Mouse (Mus musculus): ENCODE measurements around the gene Cdh13. TPM values are rescaled to one million over a fixed set of nuclear protein-coding genes. Genes with fewer than 3 reads are reported as not detected.

The Cdh13 gene
- polyA plus RNA-seq, 1 experiment from 2014 or later, result 18.5 TPM

DNA sequence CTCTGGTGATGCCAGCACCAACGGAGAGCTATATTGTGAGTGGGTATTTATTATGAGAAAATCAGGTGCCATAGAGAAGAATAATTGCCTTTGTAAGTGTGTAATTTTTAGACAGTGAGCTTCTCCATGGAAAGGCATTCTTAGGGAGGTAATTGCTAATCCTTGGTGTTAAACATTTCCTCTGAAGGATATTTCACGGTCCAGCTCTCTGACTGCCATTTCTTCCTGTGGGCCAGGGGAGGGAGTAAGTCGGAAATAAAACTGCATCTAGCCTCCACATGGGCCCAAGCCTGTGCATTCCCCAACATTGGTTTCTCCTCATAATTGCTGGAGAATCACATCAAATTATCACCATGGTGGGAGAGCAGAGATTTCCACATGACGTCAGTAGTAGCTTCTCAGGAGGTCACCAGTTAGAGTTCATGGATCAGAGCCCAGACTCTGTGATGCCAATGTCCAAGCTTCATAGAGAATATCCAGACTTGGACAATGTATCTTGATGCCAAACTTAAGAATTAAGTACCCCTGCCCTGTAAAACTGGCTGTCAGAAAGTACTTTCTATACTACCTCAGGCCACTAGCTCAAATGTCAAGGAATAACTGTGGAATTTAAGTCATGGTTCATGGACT, 126.9 kb downstream of the Cdh13 start:
- no peaks in the 10 kb centered on the region for H3K36me3 ChIP-seq (ENCODE audit: control insufficient read depth, insufficient read depth, low read length)
- ATAC-seq (ENCODE audit: low FRiP score, low TSS enrichment) (no peak), DNase-seq (ENCODE audit: low spot score) (no peak)
- no peak overlapping the region for H3K9ac ChIP-seq (ENCODE audit: low read length)
- no peak overlapping the region for H3K4me2 ChIP-seq (replicated peaks; ENCODE audit: low read depth)
- 80% methylated on average over 4 of the region's 4 CpGs for WGBS
- TF ChIP-seq CTCF (IDR thresholded peaks at IDR 0.05; ENCODE audit: low read depth), result no peak
- no peak for TF ChIP-seq EP300 (optimal IDR thresholded peaks at IDR 0.05)
- no peak overlapping the region for H3K4me3 ChIP-seq (ENCODE audit: low read depth, low read length)
- no peak overlapping the region for H3K27ac ChIP-seq (replicated peaks)
- H3K9me3 ChIP-seq (ENCODE audit: control insufficient read depth, low read length), result no peaks in the 10 kb centered on the region
- no peaks in the 10 kb centered on the region for H3K4me1 ChIP-seq (replicated peaks; ENCODE audit: control insufficient read depth, insufficient read depth)
- H3K27me3 ChIP-seq (ENCODE audit: control insufficient read depth, insufficient read depth, low read length), result no peaks in the 10 kb centered on the region

GRCm38 (mm10) chr8:118415672-118416071, 132.1 kb downstream of the Cdh13 start:
- ATAC-seq (ENCODE audit: low FRiP score, low TSS enrichment) (no peak), DNase-seq (ENCODE audit: low spot score) (no peak)
- H3K4me2 ChIP-seq (replicated peaks; ENCODE audit: low read depth), result no peak overlapping the region
- no peaks in the 10 kb centered on the region for H3K9me3 ChIP-seq (ENCODE audit: control insufficient read depth, low read length)
- no peaks in the 10 kb centered on the region for H3K4me1 ChIP-seq (replicated peaks; ENCODE audit: control insufficient read depth, insufficient read depth)
- no peak overlapping the region for H3K27ac ChIP-seq (replicated peaks)
- H3K36me3 ChIP-seq (ENCODE audit: control insufficient read depth, insufficient read depth, low read length), result no peaks in the 10 kb centered on the region
- no peak overlapping the region for H3K9ac ChIP-seq (ENCODE audit: low read length)
- TF ChIP-seq CTCF (IDR thresholded peaks at IDR 0.05; ENCODE audit: low read depth), result no peak
- TF ChIP-seq EP300 (optimal IDR thresholded peaks at IDR 0.05), result no peak
- no peaks in the 10 kb centered on the region for H3K27me3 ChIP-seq (ENCODE audit: control insufficient read depth, insufficient read depth, low read length)
- H3K4me3 ChIP-seq (ENCODE audit: low read depth, low read length), result no peak overlapping the region
- 85% methylated on average over 7 of the region's 7 CpGs for WGBS

- no peak overlapping the region for H3K4me3 ChIP-seq (ENCODE audit: low read depth, low read length)
- H3K9ac ChIP-seq (ENCODE audit: low read length), result no peak overlapping the region
- 97% methylated on average over 4 of the region's 4 CpGs for WGBS
- H3K9me3 ChIP-seq (ENCODE audit: control insufficient read depth, low read length), result no peaks in the 10 kb centered on the region
- TF ChIP-seq EP300 (optimal IDR thresholded peaks at IDR 0.05) (no peak), CTCF (IDR thresholded peaks at IDR 0.05; ENCODE audit: low read depth) (no peak)
- DNase-seq (ENCODE audit: low spot score) (no peak), ATAC-seq (ENCODE audit: low FRiP score, low TSS enrichment) (no peak)
- no peaks in the 10 kb centered on the region for H3K27me3 ChIP-seq (ENCODE audit: control insufficient read depth, insufficient read depth, low read length)
- H3K36me3 ChIP-seq (ENCODE audit: control insufficient read depth, insufficient read depth, low read length), result no peaks in the 10 kb centered on the region
- H3K27ac ChIP-seq (replicated peaks), result no peak overlapping the region
- H3K4me2 ChIP-seq (replicated peaks; ENCODE audit: low read depth), result no peak overlapping the region
- no peaks in the 10 kb centered on the region for H3K4me1 ChIP-seq (replicated peaks; ENCODE audit: control insufficient read depth, insufficient read depth)
Observed at GRCm38 (mm10) chr8:118416811-118417355, 133.3 kb downstream of the Cdh13 start.

DNA sequence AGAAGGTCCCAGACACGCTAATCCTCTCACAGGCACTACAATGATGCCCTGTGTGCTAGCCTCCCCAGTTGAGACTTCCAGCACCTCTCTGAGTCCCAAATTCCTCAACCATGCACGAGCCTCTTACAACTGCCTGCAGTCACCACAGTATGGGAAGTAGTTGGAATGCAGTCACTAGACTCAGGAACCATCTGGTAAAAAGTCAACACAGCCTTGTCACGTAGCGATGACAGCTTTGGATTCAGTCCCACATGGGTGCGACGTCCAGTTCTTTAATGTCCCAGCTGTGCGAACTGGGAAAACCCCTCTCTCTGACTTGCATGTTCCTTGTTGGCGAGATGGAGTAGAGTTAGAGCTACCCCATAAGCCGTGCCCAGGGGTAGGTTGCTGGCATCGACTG, 139.1 kb downstream of the Cdh13 start:
- 66% methylated on average over 10 of the region's 10 CpGs for WGBS
- H3K4me3 ChIP-seq (ENCODE audit: low read depth, low read length), result no peak overlapping the region
- DNase-seq (ENCODE audit: low spot score) (no peak), ATAC-seq (ENCODE audit: low FRiP score, low TSS enrichment) (no peak)
- no peaks in the 10 kb centered on the region for H3K36me3 ChIP-seq (ENCODE audit: control insufficient read depth, insufficient read depth, low read length)
- no peak overlapping the region for H3K9ac ChIP-seq (ENCODE audit: low read length)
- no peak for TF ChIP-seq CTCF (IDR thresholded peaks at IDR 0.05; ENCODE audit: low read depth)
- TF ChIP-seq EP300 (optimal IDR thresholded peaks at IDR 0.05), result no peak
- H3K4me2 ChIP-seq (replicated peaks; ENCODE audit: low read depth), result no peak overlapping the region
- no peak overlapping the region for H3K27ac ChIP-seq (replicated peaks)
- no peaks in the 10 kb centered on the region for H3K27me3 ChIP-seq (ENCODE audit: control insufficient read depth, insufficient read depth, low read length)
- no peaks in the 10 kb centered on the region for H3K4me1 ChIP-seq (replicated peaks; ENCODE audit: control insufficient read depth, insufficient read depth)
- H3K9me3 ChIP-seq (ENCODE audit: control insufficient read depth, low read length), result no peaks in the 10 kb centered on the region

DNA sequence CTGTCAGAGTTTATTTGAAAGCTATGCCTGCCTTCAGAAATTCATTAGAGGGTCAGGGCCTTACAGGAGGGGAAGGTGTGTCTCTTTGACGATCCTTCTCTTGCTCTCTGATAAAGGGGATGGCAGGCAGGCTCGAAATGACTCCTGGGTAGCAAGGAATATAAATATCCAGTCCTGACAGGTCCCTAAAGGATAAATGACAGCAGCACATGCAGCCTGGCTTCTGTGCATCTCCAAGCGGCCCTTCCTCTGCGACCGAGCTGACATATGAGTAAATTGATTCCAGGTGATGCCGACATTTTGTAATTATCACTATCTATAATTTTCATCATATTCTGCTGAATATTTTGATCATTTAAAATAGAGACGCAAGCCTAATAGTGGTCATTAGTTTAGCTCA, 145.4 kb downstream of the Cdh13 start:
- H3K4me3 ChIP-seq (ENCODE audit: low read depth, low read length), result no peak overlapping the region
- no peak for TF ChIP-seq EP300 (optimal IDR thresholded peaks at IDR 0.05)
- no peak for TF ChIP-seq CTCF (IDR thresholded peaks at IDR 0.05; ENCODE audit: low read depth)
- no peaks in the 10 kb centered on the region for H3K9me3 ChIP-seq (ENCODE audit: control insufficient read depth, low read length)
- no peaks in the 10 kb centered on the region for H3K4me1 ChIP-seq (replicated peaks; ENCODE audit: control insufficient read depth, insufficient read depth)
- no peaks in the 10 kb centered on the region for H3K27me3 ChIP-seq (ENCODE audit: control insufficient read depth, insufficient read depth, low read length)
- H3K4me2 ChIP-seq (replicated peaks; ENCODE audit: low read depth), result no peak overlapping the region
- DNase-seq (ENCODE audit: low spot score), result no peak
- WGBS, result 75% methylated on average over 7 of the region's 7 CpGs
- no peak for ATAC-seq (ENCODE audit: low FRiP score, low TSS enrichment)
- H3K27ac ChIP-seq (replicated peaks), result no peak overlapping the region
- H3K9ac ChIP-seq (ENCODE audit: low read length), result no peak overlapping the region
- no peaks in the 10 kb centered on the region for H3K36me3 ChIP-seq (ENCODE audit: control insufficient read depth, insufficient read depth, low read length)

GRCm38 (mm10) chr8:118431731-118432440, 148.4 kb downstream of the Cdh13 start:
- ATAC-seq (ENCODE audit: low FRiP score, low TSS enrichment) (no peak), DNase-seq (ENCODE audit: low spot score) (no peak)
- H3K9ac ChIP-seq (ENCODE audit: low read length), result no peak overlapping the region
- no peaks in the 10 kb centered on the region for H3K4me1 ChIP-seq (replicated peaks; ENCODE audit: control insufficient read depth, insufficient read depth)
- H3K27me3 ChIP-seq (ENCODE audit: control insufficient read depth, insufficient read depth, low read length), result no peaks in the 10 kb centered on the region
- 66% methylated on average over 11 of the region's 11 CpGs for WGBS
- TF ChIP-seq EP300 (optimal IDR thresholded peaks at IDR 0.05), result no peak
- H3K4me3 ChIP-seq (ENCODE audit: low read depth, low read length), result no peak overlapping the region
- no peak overlapping the region for H3K4me2 ChIP-seq (replicated peaks; ENCODE audit: low read depth)
- no peaks in the 10 kb centered on the region for H3K36me3 ChIP-seq (ENCODE audit: control insufficient read depth, insufficient read depth, low read length)
- H3K9me3 ChIP-seq (ENCODE audit: control insufficient read depth, low read length), result no peaks in the 10 kb centered on the region
- no peak overlapping the region for H3K27ac ChIP-seq (replicated peaks)

Data from stomach, postnatal 0 days (tissue).